ENCODE assay signal across 20 mouse cellular contexts in the genomic region with DNA sequence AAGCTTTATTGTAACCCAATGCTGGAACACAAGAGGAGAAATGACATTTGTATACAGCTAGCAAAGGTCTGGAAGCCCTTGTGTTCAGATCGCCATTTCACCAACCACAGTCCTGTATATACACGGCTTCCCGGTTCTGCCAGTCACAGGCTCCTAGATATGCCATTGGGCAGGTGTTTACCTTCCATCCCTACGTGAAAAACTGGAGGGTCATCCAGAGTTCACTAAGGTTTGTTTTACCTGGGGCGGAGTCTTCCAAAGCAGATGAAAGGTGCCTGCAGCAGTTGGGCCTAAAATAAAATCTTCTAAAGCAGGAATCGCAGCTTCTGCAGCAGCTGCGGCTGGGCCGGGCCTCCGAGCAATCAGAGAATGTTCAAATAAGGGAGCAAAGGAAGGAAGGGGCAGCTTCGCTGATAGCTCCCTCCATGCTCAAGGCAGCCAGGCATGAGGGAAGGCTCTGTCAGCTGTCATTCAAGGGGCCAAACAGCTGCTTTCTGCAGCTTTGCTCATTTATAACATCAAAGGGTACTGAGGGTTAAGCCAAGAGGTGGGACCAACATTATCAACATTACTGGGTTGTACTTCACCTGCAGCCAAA.
DNase-seq lines count a peak whose midpoint lies in the region; ATAC-seq and TF ChIP-seq lines count a peak whose summit lies in the region.
"Had no signal": no experiment of that assay in that cellular context is flagged by ENCODE, and none has a peak within 500 bp of the region (broad histone marks: within the 10 kb centered on the region; RNA-seq: fewer than 3 reads in every experiment).

No protein-coding gene starts in this region.

- no peak overlapping the region for H3K9ac ChIP-seq in liver, adult 2 months (ENCODE audit: low read depth, low read length)
- H3K9ac ChIP-seq in liver, postnatal 0 days (replicated peaks) = no peak overlapping the region
- H3K9ac ChIP-seq in embryonic facial prominence, embryonic 12.5 days = no peak overlapping the region
- no peak overlapping the region for H3K9ac ChIP-seq in liver, embryonic 11.5 days (ENCODE audit: low read depth, low read length)
- H3K9ac ChIP-seq: liver, embryonic 14.5 days; midbrain, embryonic 15.5 days had no signal

- H3K9me3 ChIP-seq in liver, postnatal 0 days (ENCODE audit: low read length) = no peaks in the 10 kb centered on the region
- H3K9me3 ChIP-seq in embryonic facial prominence, embryonic 12.5 days = 0 out of 2 replicates have a peak, but pooled peaks cover 3% of the 10 kb centered on the region
- no peaks in the 10 kb centered on the region for H3K9me3 ChIP-seq in liver, embryonic 11.5 days (ENCODE audit: control insufficient read depth, low read length)
- H3K9me3 ChIP-seq: midbrain, embryonic 15.5 days had no signal

- 25% methylated on average over 10 of the region's 10 CpGs for WGBS in liver, adult 2 months
- 46% methylated on average over 10 of the region's 10 CpGs for WGBS in liver, postnatal 0 days (ENCODE audit: insufficient replicate concordance)
- WGBS in embryonic facial prominence, embryonic 12.5 days = 51% methylated on average over 10 of the region's 10 CpGs
- 49% methylated on average over 10 of the region's 10 CpGs for WGBS in liver, embryonic 11.5 days

- CTCF ChIA-PET in Patski (lab: Charles Lee) = no interaction called here

- TF ChIP-seq EP300 in liver, postnatal 0 days (IDR thresholded peaks at IDR 0.05; ENCODE audit: low read depth) = no peak

- no peak for TF ChIP-seq CTCF in liver, adult 2 months (IDR thresholded peaks at IDR 0.05; ENCODE audit: low read depth, low read length)
- no peak for TF ChIP-seq CTCF in liver, postnatal 0 days (IDR thresholded peaks at IDR 0.05; ENCODE audit: low read depth)
- TF ChIP-seq CTCF in Patski (IDR thresholded peaks at IDR 0.05) = no peak

- in situ Hi-C loops in Patski (cut with MboI; ENCODE audit: low pct_unique_long_range_greater_than_20kb) = no loop called here

- no peak overlapping the region for H3K4me3 ChIP-seq in liver, adult 2 months (ENCODE audit: insufficient read depth, low read depth, low read length)
- no peak overlapping the region for H3K4me3 ChIP-seq in liver, postnatal 0 days (ENCODE audit: low read depth, low read length)
- H3K4me3 ChIP-seq in embryonic facial prominence, embryonic 12.5 days = no peak overlapping the region
- H3K4me3 ChIP-seq in liver, embryonic 11.5 days (ENCODE audit: low read depth, low read length) = no peak overlapping the region
- H3K4me3 ChIP-seq: heart, adult 2 months; megakaryocyte, embryonic 14.5 days; midbrain, embryonic 15.5 days had no signal

- POLR2A ChIA-PET in Patski (lab: Charles Lee) = interaction anchor here (0.5 to 0.6 kb wide), 2 partner anchors 226 to 240 kb away, joined by 3 read pairs; no protein-coding TSS in a partner anchor

- no peak overlapping the region for H3K4me2 ChIP-seq in liver, postnatal 0 days (ENCODE audit: low read depth, low read length)
- no peak overlapping the region for H3K4me2 ChIP-seq in embryonic facial prominence, embryonic 12.5 days (replicated peaks)
- H3K4me2 ChIP-seq in liver, embryonic 11.5 days = 0 out of 2 replicates have a peak overlapping the region, but pooled peaks have one; percentile 8
- H3K4me2 ChIP-seq: midbrain, embryonic 15.5 days had no signal

- H3K36me3 ChIP-seq in liver, adult 2 months (ENCODE audit: control insufficient read depth, insufficient read depth, low read length) = no peaks in the 10 kb centered on the region
- no peaks in the 10 kb centered on the region for H3K36me3 ChIP-seq in liver, postnatal 0 days (replicated peaks; ENCODE audit: insufficient read depth, low read length)
- H3K36me3 ChIP-seq in embryonic facial prominence, embryonic 12.5 days = no peaks in the 10 kb centered on the region
- H3K36me3 ChIP-seq in liver, embryonic 11.5 days (ENCODE audit: control insufficient read depth, insufficient read depth, low read length) = no peaks in the 10 kb centered on the region
- H3K36me3 ChIP-seq: G1E; midbrain, embryonic 15.5 days had no signal

- H3K4me1 ChIP-seq in liver, adult 2 months (ENCODE audit: control insufficient read depth, insufficient read depth, low read length) = no peaks in the 10 kb centered on the region
- H3K4me1 ChIP-seq in liver, postnatal 0 days (ENCODE audit: insufficient read depth) = peaks cover 10% of the 10 kb centered on the region
- H3K4me1 ChIP-seq in embryonic facial prominence, embryonic 12.5 days = peaks cover 3% of the 10 kb centered on the region; the same call in 1 of the 2 replicates
- H3K4me1 ChIP-seq in liver, embryonic 11.5 days (replicated peaks; ENCODE audit: control insufficient read depth, insufficient read depth, low read length) = peaks cover 7% of the 10 kb centered on the region

- ATAC-seq in liver, postnatal 0 days = no peak
- peak; percentile 31 for ATAC-seq in Patski
- no peak for ATAC-seq in embryonic facial prominence, embryonic 12.5 days (ENCODE audit: insufficient number of reproducible peaks, insufficient read depth, low FRiP score, low TSS enrichment)
- no peak for ATAC-seq in liver, embryonic 11.5 days (replicated peaks; ENCODE audit: low FRiP score)
- ATAC-seq: hindbrain, postnatal 0 days; midbrain, embryonic 15.5 days had no signal

- no peak for TF ChIP-seq POLR2A in liver, adult 2 months (IDR thresholded peaks at IDR 0.05; ENCODE audit: extremely low read depth, insufficient read depth, low read length)

- no peak overlapping the region for H3K27ac ChIP-seq in liver, adult 2 months (replicated peaks; ENCODE audit: insufficient read depth, low read depth, low read length)
- H3K27ac ChIP-seq in liver, postnatal 0 days (ENCODE audit: low read depth) = no peak overlapping the region
- H3K27ac ChIP-seq in embryonic facial prominence, embryonic 12.5 days = peak overlapping the region; percentile 52; the same call in 1 of the 2 replicates
- H3K27ac ChIP-seq in liver, embryonic 11.5 days (ENCODE audit: low read depth, low read length) = no peak overlapping the region
- H3K27ac ChIP-seq: heart, adult 2 months; hindbrain, postnatal 0 days; liver, embryonic 14.5 days; midbrain, embryonic 15.5 days had no signal

- no peaks in the 10 kb centered on the region for H3K79me2 ChIP-seq in liver, adult 2 months (ENCODE audit: control insufficient read depth, insufficient read depth, low read length)

- peak; percentile 64 for DNase-seq in liver, adult 2 months (ENCODE audit: extremely low read depth, low read depth, low spot score)
- no peak for DNase-seq in liver, postnatal 0 days
- no peak for DNase-seq in Patski (ENCODE audit: low read depth, low spot score)
- DNase-seq in liver, embryonic 11.5 days (ENCODE audit: low spot score) = no peak
- DNase-seq in layer of hippocampus, postnatal 25 days (ENCODE audit: extremely low spot score in 1 of 2, low spot score in 1 of 2) = no peak
- no peak for DNase-seq in adrenal gland, adult 2 months
- DNase-seq in adrenal gland, postnatal 10 days = no peak
- DNase-seq: cerebellum, adult 11-12 months; heart, adult 2 months; heart, postnatal 4 days; kidney, adult 9 months; left cerebral cortex, postnatal 4 days; spleen, adult 18-20 months; thymus, postnatal 25 days had no signal

- peaks cover 2% of the 10 kb centered on the region; the same call in 1 of the 2 replicates for H3K27me3 ChIP-seq in liver, adult 2 months (ENCODE audit: control insufficient read depth, insufficient read depth, low read length)
- H3K27me3 ChIP-seq in liver, postnatal 0 days (ENCODE audit: insufficient read depth, low read length) = peaks cover 3% of the 10 kb centered on the region
- no peaks in the 10 kb centered on the region for H3K27me3 ChIP-seq in Patski
- no peaks in the 10 kb centered on the region for H3K27me3 ChIP-seq in embryonic facial prominence, embryonic 12.5 days
- H3K27me3 ChIP-seq in liver, embryonic 11.5 days (replicated peaks; ENCODE audit: control insufficient read depth, insufficient read depth, low read length) = no peaks in the 10 kb centered on the region
